Mouse (Mus musculus) neural tube, embryonic 13.5 days (tissue): ENCODE data around the gene Ipo4. TPM values are rescaled to one million over a fixed set of nuclear protein-coding genes. Genes with fewer than 3 reads are reported as not detected.
A peak's percentile ranks its signal among the peaks of the same experiment; 100 is the strongest.

Experiments
- ATAC-seq: fragments of 200-750 bp; cut with Nextera tagmentation; 2 replicates; pipeline ENCODE4 v1.8.0; 2017; ENCODE audit warnings: low read depth, mild to moderate bottlenecking, moderate TSS enrichment, moderate library complexity
- H3K27ac ChIP-seq: fragments of 300-500 bp; sonication (generic); replicated peaks from 2 replicates; pipeline ENCODE4 v1.5.1; 2015; ENCODE audit warnings: moderate library complexity, mild to moderate bottlenecking, inconsistent platforms
- H3K27me3 ChIP-seq: fragments of 300-500 bp; sonication (generic); 2 replicates; pipeline ENCODE4 v1.6.1; 2015; ENCODE audit warnings: mild to moderate bottlenecking, inconsistent platforms
- H3K36me3 ChIP-seq: fragments of 300-500 bp; sonication (generic); 2 replicates; pipeline ENCODE4 v1.6.1; 2015; ENCODE audit warnings: mild to moderate bottlenecking, inconsistent platforms
- H3K4me1 ChIP-seq: fragments of 300-500 bp; sonication (generic); replicated peaks from 2 replicates; pipeline ENCODE4 v1.6.1; 2015; ENCODE audit warnings: inconsistent platforms
- H3K4me2 ChIP-seq: fragments of 300-500 bp; sonication (generic); 2 replicates; pipeline ENCODE4 v1.6.1; 2015; ENCODE audit warnings: inconsistent platforms, mild to moderate bottlenecking, moderate library complexity
- H3K4me3 ChIP-seq: fragments of 300-500 bp; sonication (generic); 2 replicates; pipeline ENCODE4 v1.5.1; 2015; ENCODE audit warnings: mild to moderate bottlenecking, inconsistent platforms
- H3K9ac ChIP-seq: fragments of 300-500 bp; sonication (generic); 2 replicates; pipeline ENCODE4 v1.6.1; 2015; ENCODE audit warnings: moderate library complexity, mild to moderate bottlenecking, inconsistent platforms
- H3K9me3 ChIP-seq: fragments of 300-500 bp; sonication (generic); 2 replicates; pipeline ENCODE4 v1.6.1; 2016; ENCODE audit warnings: inconsistent platforms
- WGBS: fragments of 180-500 bp; shearing (Covaris S2); methylation state at CpG from one replicate; pipeline ENCODE4 v1.1.7; 2015; 5-methylcytosine and 5-hydroxymethylcytosine counted together
- polyA plus RNA-seq: library from polyadenylated mRNA; unstranded; fragments of >200 nt; fragmentation: Nextera tagmentation; extraction: Ambion mirVana; gene quantifications from 2 replicates; pipeline ENCODE4 v1.2.1, GENCODE M21; 2015

The Ipo4 gene
- polyA plus RNA-seq, 1 experiment from 2014 or later = 81.6 TPM

DNA sequence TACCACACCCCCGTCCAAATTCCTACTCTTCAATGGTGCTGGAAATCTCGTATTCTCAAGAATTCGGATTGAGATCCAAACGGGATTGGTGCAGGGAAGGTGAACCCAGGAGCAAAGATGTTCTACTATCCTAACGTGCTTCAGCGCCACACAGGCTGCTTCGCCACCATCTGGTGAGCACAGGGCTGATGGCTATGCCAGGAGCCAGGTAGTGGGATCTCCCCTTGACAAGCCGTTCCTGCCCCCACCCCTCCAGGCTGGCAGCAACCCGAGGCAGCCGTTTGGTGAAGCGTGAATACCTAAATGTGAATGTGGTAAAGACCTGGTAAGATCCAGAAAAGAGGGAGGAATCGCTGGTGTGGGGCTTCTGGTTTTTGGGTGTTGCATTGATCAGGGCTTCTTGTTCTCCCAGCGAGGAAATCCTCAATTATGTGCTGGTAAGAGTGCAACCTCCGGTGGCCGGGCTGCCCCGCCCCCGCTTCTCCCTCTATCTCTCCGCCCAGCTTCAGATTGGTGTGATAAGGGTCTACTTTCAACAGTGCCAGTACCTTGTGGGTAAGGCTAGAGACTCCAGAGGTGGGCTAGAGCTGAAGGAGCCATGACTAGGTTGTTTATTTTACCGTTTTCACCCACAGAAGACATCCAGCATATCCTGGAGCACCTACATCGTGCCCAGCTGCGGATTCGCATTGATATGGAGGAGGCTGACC is 17.1 kb downstream of the Ipo4 start:
- Histone ChIP-seq H3K4me1 (0 out of 2 replicates have a peak, but pooled peaks cover 4% of the 10 kb centered on the region), H3K4me3 (peak overlapping the region; percentile 36), H3K36me3 (0 out of 2 replicates have a peak, but pooled peaks cover 4% of the 10 kb centered on the region), H3K4me2 (peak overlapping the region; percentile 44), H3K9ac (peak overlapping the region; percentile 57), H3K27ac (peak overlapping the region; percentile 30; the same call in 1 of the 2 replicates), H3K9me3 (no peaks in the 10 kb centered on the region), H3K27me3 (no peaks in the 10 kb centered on the region)
- WGBS = 57% methylated on average over 22 of the region's 22 CpGs
- peak; percentile 76; the same call in 1 of the 2 replicates for ATAC-seq

DNA sequence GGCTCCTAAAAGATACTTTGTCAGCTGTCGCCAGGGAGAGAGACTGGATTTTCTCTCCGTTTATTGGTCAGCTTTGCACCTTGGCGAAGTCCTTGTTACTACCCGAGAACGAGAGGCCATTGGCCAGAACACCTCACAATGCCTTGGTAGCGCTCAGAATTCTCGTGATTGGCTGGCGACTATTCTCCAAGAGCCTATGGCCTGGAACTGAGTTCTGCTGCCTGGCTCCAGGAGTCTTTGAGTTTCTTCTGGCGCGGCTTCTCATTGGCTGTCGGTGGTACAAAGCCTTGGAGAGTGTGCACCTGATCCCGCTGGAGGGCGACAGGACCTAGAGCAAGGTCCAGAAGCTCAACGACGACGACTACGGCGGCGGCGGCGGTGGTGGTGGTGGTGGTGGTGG is 17.9 kb downstream of the Ipo4 start, which contains the start of gene Rec8:
Gene Rec8 (plus strand): TSS at position 216 of the 400 bp plus-strand sequence.
- WGBS = 19% methylated on average over 21 of the region's 21 CpGs
- H3K36me3 ChIP-seq = no peaks in the 10 kb centered on the region
- no peaks in the 10 kb centered on the region for H3K27me3 ChIP-seq
- H3K4me2 ChIP-seq = peak within 1 kb of the TSS; percentile 44
- H3K9ac ChIP-seq = peak within 1 kb of the TSS; percentile 57
- H3K27ac ChIP-seq = peak within 1 kb of the TSS; percentile 30; the same call in 1 of the 2 replicates
- H3K4me3 ChIP-seq = peak within 1 kb of the TSS; percentile 36
- ATAC-seq = peak; percentile 85
- 0 out of 2 replicates have a peak, but pooled peaks cover 4% of the 10 kb centered on the region for H3K4me1 ChIP-seq
- no peaks in the 10 kb centered on the region for H3K9me3 ChIP-seq

DNA sequence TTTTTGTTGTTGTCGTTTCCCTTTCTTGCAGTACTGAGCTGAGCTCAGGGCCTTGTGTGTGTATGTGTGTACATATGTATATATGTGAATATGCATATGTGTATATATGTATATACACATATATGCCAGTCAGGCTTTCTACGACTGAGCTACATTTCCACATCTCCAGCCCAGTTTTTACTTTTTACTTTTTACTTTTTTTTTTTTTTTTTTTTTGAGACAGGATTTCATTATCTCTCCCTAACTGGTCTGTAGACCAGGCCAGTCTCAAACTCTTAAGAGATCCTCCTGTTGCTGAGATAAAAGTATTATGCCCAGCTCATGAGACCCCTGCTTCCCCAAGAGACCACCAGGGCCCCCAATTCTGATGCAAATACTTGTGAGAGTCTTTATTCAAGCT is 18.9 kb downstream of the Ipo4 start:
- no peaks in the 10 kb centered on the region for H3K9me3 ChIP-seq
- no peak overlapping the region for H3K4me3 ChIP-seq
- WGBS = 73% methylated on average over 2 of the region's 2 CpGs
- H3K27ac ChIP-seq = no peak overlapping the region
- H3K36me3 ChIP-seq = no peaks in the 10 kb centered on the region
- no peak overlapping the region for H3K4me2 ChIP-seq
- H3K27me3 ChIP-seq = no peaks in the 10 kb centered on the region
- H3K4me1 ChIP-seq = 0 out of 2 replicates have a peak, but pooled peaks cover 4% of the 10 kb centered on the region
- ATAC-seq = no peak
- H3K9ac ChIP-seq = no peak overlapping the region

DNA sequence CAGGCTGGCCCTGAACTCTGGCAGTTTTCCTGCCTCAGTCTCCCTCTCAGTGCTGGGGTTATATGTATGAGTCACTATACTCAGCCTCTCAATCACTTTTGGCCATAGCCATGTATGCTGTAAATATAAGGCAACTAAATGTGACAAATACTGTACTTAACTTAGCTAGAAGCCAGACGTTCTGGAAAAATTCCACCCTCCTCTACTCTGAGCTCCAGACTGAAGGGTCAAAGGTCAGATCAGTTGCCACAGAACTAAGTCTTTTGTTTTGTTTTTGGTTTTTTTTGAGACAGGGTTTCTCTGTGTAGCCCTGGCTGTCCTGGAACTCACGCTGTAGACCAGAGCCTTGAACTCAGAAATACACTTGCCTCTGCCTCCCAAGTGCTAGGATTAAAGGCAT is 19.9 kb downstream of the Ipo4 start:
- Histone ChIP-seq H3K9me3 (no peaks in the 10 kb centered on the region), H3K9ac (no peak overlapping the region), H3K4me2 (no peak overlapping the region), H3K27me3 (no peaks in the 10 kb centered on the region), H3K4me1 (0 out of 2 replicates have a peak, but pooled peaks cover 4% of the 10 kb centered on the region), H3K36me3 (0 out of 2 replicates have a peak, but pooled peaks cover 2% of the 10 kb centered on the region), H3K27ac (no peak overlapping the region), H3K4me3 (no peak overlapping the region)
- ATAC-seq = no peak
- 63% methylated on average over 2 of the region's 2 CpGs for WGBS

DNA sequence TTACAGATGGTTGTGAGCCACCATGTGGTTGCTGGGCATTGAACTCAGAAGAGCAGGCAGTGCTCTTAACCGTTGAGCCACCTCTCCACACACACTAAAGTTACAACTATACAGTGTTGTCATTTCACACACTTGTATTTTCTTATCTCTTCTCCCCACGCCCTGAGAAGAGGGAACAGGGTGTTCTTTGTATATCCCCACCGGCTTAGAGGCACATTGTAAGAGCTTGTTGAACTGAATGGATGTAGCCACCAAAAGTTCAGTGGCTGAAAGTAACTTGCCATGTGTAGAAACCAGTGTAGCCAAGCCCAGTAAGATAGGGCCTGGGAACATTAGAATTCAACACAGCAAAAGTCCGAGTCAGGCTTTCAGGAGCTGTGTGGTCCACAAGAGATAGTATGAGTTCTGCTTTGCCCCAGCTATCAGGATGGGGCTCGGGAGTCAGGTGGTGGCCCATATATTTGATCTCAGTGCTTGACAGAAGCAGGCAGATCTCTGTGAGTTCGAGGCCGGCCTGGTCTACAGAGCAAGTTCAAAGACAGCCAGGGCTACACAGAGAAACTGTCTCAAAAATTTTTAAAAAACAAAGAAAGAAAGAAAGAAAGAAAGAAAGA is 21.1 kb downstream of the Ipo4 start:
- no peak overlapping the region for H3K27ac ChIP-seq
- H3K9me3 ChIP-seq = no peaks in the 10 kb centered on the region
- no peak overlapping the region for H3K9ac ChIP-seq
- H3K4me1 ChIP-seq = 0 out of 2 replicates have a peak, but pooled peaks cover 4% of the 10 kb centered on the region
- no peak for ATAC-seq
- H3K36me3 ChIP-seq = peaks cover 11% of the 10 kb centered on the region
- no peaks in the 10 kb centered on the region for H3K27me3 ChIP-seq
- 83% methylated on average over 7 of the region's 7 CpGs for WGBS
- no peak overlapping the region for H3K4me2 ChIP-seq
- H3K4me3 ChIP-seq = no peak overlapping the region

DNA sequence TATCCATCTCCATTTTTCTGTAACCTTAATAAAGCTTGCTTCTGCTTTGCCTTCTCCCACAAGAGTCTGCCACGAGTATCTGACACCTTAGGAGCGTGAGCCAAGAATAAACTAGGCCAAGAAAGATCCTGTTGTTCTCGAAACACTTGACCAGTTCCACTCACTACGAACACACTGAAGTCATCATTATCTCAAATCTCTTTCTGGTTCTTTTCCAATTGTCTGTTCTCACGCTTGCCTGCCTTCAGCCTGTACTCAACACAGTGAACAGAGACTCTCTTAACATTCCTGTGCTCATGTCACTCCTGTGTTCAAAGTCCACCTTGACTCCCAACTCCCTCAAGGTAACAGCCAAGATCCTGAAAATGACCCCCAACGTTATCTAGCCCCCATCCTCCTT is 22.4 kb downstream of the Ipo4 start:
- H3K4me3 ChIP-seq = no peak overlapping the region
- peaks cover 24% of the 10 kb centered on the region for H3K36me3 ChIP-seq
- H3K9me3 ChIP-seq = no peaks in the 10 kb centered on the region
- H3K4me2 ChIP-seq = no peak overlapping the region
- no peak for ATAC-seq
- no peaks in the 10 kb centered on the region for H3K27me3 ChIP-seq
- WGBS = 80% methylated on average over 6 of the region's 6 CpGs
- no peak overlapping the region for H3K9ac ChIP-seq
- H3K4me1 ChIP-seq = 0 out of 2 replicates have a peak, but pooled peaks cover 4% of the 10 kb centered on the region
- no peak overlapping the region for H3K27ac ChIP-seq

DNA sequence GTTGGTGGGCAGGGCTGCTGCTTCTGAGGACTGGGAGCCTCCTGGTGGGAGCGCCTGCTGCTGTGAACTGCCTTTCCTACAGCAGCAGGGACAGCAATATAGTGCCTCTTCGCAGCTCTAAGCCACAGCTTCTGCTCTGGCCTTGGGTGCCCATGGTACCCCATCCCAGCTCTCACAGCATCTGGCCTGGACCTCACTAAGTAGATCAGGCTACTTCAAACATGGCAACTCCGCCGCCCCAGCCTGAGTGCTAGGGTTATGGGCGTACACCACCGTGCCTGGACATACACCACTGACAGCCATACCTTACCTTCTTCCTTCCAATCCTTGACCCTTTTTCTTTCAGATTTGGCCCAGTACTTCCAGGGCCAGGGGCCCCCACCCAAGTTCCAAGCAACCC is 27.4 kb downstream of the Ipo4 start:
- Histone ChIP-seq H3K27me3 (no peaks in the 10 kb centered on the region), H3K27ac (no peak overlapping the region), H3K4me2 (no peak overlapping the region), H3K4me3 (no peak overlapping the region), H3K36me3 (peaks cover 67% of the 10 kb centered on the region), H3K9me3 (no peaks in the 10 kb centered on the region), H3K9ac (no peak overlapping the region), H3K4me1 (peaks cover 11% of the 10 kb centered on the region)
- no peak for ATAC-seq
- WGBS = 96% methylated on average over 6 of the region's 6 CpGs

DNA sequence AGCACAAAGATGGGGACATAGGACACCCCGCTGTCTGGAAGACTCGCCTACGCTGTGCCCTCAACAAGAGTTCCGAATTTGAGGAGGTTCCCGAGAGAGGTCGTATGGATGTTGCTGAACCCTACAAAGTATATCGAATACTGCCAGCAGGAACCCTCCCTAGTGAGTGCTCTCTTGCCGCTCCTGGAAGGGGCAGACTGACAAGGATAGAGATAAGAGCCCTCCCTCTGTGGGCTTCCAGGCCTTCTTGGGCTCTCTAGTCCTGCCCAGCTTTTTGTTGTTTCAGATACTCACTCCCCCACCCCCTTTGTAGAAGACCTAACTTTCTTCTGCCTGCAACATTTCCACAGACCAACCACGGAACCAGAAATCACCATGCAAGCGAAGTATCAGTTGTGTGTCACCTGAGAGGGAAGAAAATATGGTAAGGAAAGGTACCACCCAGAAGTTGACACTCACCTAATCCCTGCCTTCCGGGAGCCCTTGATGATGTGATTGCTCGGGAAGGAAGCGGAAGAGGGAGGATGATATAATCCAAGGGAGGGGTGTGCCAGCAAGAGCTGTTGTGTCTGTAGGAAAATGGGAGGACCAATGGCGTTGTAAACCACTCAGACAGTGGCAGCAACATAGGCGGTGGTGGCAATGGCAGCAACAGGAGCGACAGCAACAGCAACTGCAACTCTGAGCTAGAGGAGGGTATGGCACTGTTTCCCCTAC is 29.9 kb downstream of the Ipo4 start:
- Histone ChIP-seq H3K4me3 (no peak overlapping the region), H3K4me2 (no peak overlapping the region)

DNA sequence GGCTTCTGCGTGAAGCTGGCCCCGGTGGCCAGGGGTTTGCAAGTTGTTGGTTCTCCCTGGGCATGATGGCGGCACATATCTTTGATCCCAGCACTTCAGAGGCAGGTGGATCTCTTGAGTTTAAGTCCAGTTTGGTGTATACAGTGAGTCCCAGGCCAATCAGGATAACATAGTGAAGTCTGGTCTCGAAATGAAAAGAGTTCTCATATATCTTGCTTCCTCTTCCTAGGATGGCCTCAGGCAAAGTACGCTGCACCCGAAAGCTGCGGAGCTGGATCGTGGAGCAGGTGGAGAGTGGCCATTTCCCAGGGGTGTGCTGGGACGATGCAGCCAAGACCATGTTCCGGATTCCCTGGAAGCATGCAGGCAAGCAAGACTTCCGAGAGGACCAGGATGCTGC is 30.9 kb downstream of the Ipo4 start:
- H3K4me2 ChIP-seq = no peak overlapping the region

More for the DNA sequence above, 29.9 kb downstream of the Ipo4 start:
- H3K27ac ChIP-seq = no peak overlapping the region
- peaks cover 12% of the 10 kb centered on the region for H3K4me1 ChIP-seq
- peaks cover 89% of the 10 kb centered on the region for H3K36me3 ChIP-seq
- H3K27me3 ChIP-seq = no peaks in the 10 kb centered on the region
- no peak overlapping the region for H3K9ac ChIP-seq
- no peaks in the 10 kb centered on the region for H3K9me3 ChIP-seq
- no peak for ATAC-seq
- WGBS = 93% methylated on average over 16 of the region's 16 CpGs

DNA sequence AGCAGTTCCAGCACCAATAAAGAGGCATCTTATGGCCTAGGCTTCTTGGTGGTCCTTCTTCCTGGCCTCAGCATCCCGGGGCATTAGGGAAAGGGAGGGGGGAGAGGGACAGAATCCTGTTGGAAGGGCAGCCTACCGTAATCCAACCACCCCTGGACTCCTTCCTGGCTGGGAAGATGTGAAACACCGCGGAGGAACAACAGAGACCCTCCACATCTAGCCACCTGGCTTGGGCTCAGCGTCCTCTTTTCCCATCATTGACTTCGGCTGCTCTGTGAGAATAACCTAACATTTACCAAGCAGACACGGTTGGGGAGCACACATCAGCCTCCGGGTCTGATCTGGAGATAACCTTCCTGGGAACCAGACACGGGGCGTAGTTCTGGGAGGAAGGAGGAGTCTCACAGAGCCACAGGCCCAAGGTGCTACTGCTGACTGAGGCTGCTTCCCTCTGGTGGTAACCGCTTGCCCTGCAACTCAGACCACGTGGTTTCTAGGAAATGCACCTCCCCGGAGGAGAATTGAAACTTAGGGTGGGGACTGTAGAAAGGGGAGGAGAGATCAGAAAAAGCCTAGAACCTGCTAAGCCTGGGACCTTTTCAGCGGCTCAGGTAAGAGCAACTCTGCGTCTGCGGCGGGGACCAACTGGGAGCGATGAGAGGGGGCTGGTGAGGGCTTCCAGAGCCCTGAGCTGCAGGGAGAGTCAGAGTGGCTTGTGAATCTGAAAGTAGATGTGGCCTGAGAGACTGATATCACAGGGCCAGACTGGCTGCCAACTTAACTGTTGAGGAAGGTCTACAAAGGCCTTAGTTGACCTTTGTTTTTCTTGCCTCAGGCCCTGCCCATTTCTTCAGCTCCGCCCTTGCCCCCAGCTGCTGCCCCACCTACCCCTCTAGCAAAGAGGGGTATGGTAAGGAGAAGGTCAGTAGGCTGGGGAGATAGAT is 31.9 kb downstream of the Ipo4 start:
- Histone ChIP-seq H3K27me3 (no peaks in the 10 kb centered on the region), H3K4me1 (peaks cover 12% of the 10 kb centered on the region), H3K4me3 (peak overlapping the region; percentile 30), H3K9me3 (no peaks in the 10 kb centered on the region), H3K4me2 (peak overlapping the region; percentile 50), H3K36me3 (peaks cover 93% of the 10 kb centered on the region), H3K27ac (peak overlapping the region; percentile 55; the same call in 1 of the 2 replicates), H3K9ac (0 out of 2 replicates have a peak overlapping the region, but pooled peaks have one; percentile 18)
- peak; percentile 85 for ATAC-seq
- WGBS = 23% methylated on average over 19 of the region's 19 CpGs

More for the DNA sequence above, 30.9 kb downstream of the Ipo4 start:
- Histone ChIP-seq H3K9me3 (no peaks in the 10 kb centered on the region), H3K27ac (no peak overlapping the region), H3K36me3 (peaks cover 93% of the 10 kb centered on the region), H3K4me1 (peaks cover 12% of the 10 kb centered on the region), H3K4me3 (no peak overlapping the region), H3K27me3 (no peaks in the 10 kb centered on the region), H3K9ac (no peak overlapping the region)
- no peak for ATAC-seq
- 82% methylated on average over 11 of the region's 11 CpGs for WGBS

DNA sequence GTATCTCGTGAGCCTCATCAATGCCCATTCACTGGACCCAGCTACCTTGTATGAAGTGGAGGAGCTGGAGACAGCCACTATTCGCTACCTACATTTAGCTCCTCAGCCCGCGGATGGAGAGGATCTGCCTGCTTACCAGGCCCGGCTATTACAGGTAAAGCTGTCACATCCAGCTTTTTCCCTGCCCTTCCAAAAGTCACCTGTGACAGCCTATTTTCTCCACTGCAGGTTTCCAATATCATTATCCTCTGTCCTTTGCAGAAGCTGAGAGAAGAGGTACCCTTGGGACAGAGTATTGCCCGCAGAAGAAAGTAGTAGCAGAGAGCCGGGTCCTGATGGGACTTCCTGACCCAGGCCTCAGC is 32.5 kb downstream of the Ipo4 start, which contains the start of gene Irf9:
Gene Irf9 (plus strand): TSS at position 301 of the 362 bp plus-strand sequence.
- no peaks in the 10 kb centered on the region for H3K9me3 ChIP-seq
- H3K4me2 ChIP-seq = peak within 1 kb of the TSS; percentile 50
- 0 out of 2 replicates have a peak, but pooled peaks have one; percentile 16 for ATAC-seq
- H3K4me3 ChIP-seq = peak within 1 kb of the TSS; percentile 30
- 0 out of 2 replicates have a peak within 1 kb of the TSS, but pooled peaks have one; percentile 18 for H3K9ac ChIP-seq
- H3K4me1 ChIP-seq = peaks cover 12% of the 10 kb centered on the region
- peak within 1 kb of the TSS; percentile 55; the same call in 1 of the 2 replicates for H3K27ac ChIP-seq
- no peaks in the 10 kb centered on the region for H3K27me3 ChIP-seq
- peaks cover 93% of the 10 kb centered on the region for H3K36me3 ChIP-seq
- WGBS = 89% methylated on average over 7 of the region's 7 CpGs
